Mouse (Mus musculus) Muller cell, postnatal 12 days (primary cell): ENCODE results near the gene Scgb2b26.
"Not testable (repeated sequence)": the region's sequence is repeated elsewhere in the genome, so short reads cannot be mapped to it uniquely, and the experiment has no call there.

Experiments used
- DNase-seq: peaks from one replicate; pipeline ENCODE4 v3.0.0-alpha.2; 2015; ENCODE audit errors: inconsistent ontology term

Gene Scgb2b26

GRCm38 (mm10) chr7:33944940-33945339 lies at the start of gene Scgb2b26:
TSS of gene Scgb2b26 (minus strand) at chr7:33945040.
- no peak for DNase-seq

- not testable (repeated sequence) for DNase-seq
Observed at GRCm38 (mm10) chr7:33982281-33982680, 37.4 kb upstream of the Scgb2b26 start.

- no peak for DNase-seq
Observed at GRCm38 (mm10) chr7:33902982-33903381, 41.9 kb downstream of the Scgb2b26 start.

- DNase-seq: no peak
Observed at GRCm38 (mm10) chr7:33900803-33901202, 44.0 kb downstream of the Scgb2b26 start.

GRCm38 (mm10) chr7:33900007-33900406 lies 44.8 kb downstream of the Scgb2b26 start:
- DNase-seq: no peak
